Mouse (Mus musculus): ENCODE measurements around the gene Tff3.

GRCm38 (mm10) chr17:31131269-31131821 is 1.9 kb upstream of the Tff3 start:
- TF ChIP-seq CTCF (IDR thresholded peaks at IDR 0.05; ENCODE audit: low read depth) (no peak), EP300 (IDR thresholded peaks at IDR 0.05; ENCODE audit: low read depth) (no peak)
